28 mouse cellular contexts compared by ENCODE assay signal in genomic region chr7:122180720-122181119, GRCm38 (mm10). TPM values are rescaled to one million over a fixed set of nuclear protein-coding genes. Genes with fewer than 3 reads are reported as not detected.
"Had no signal": no experiment of that assay in that cellular context is flagged by ENCODE, and none has a peak within 500 bp of the region (broad histone marks: within the 10 kb centered on the region; RNA-seq: fewer than 3 reads in every experiment).

No protein-coding gene starts in this region.

- ATAC-seq: forebrain, embryonic 13.5 days; forebrain, embryonic 14.5 days; forebrain, embryonic 15.5 days; forebrain, embryonic 16.5 days; forebrain, postnatal 0 days had no signal

- H3K27me3 ChIP-seq: embryonic facial prominence, embryonic 13.5 days; embryonic facial prominence, embryonic 15.5 days; forebrain, embryonic 12.5 days; forebrain, embryonic 13.5 days; forebrain, embryonic 15.5 days had no signal

- H3K9ac ChIP-seq: embryonic facial prominence, embryonic 13.5 days; embryonic facial prominence, embryonic 15.5 days; forebrain, embryonic 12.5 days; forebrain, embryonic 13.5 days; forebrain, embryonic 15.5 days; forebrain, postnatal 0 days had no signal

- H3K4me2 ChIP-seq: embryonic facial prominence, embryonic 13.5 days; embryonic facial prominence, embryonic 15.5 days; forebrain, embryonic 12.5 days; forebrain, embryonic 13.5 days; forebrain, embryonic 15.5 days had no signal

- DNase-seq: cerebellum, adult 2 months; cerebellum, adult 8-10 months; cerebellum, adult 9-10 months; cerebellum, adult 9-11 months; cerebellum, postnatal 10 days; cerebellum, postnatal 14 days; cerebellum, postnatal 25 days; cerebellum, postnatal 36 days; embryo, embryonic 11 days; forebrain, postnatal 0 days; gastrocnemius, adult 2 months; gastrocnemius, postnatal 10 days; gastrocnemius, postnatal 14 days; gastrocnemius, postnatal 25 days; gastrocnemius, postnatal 36 days; heart, adult 18-20 months; heart, adult 2 months had no signal

- H3K4me3 ChIP-seq: embryonic facial prominence, embryonic 13.5 days; embryonic facial prominence, embryonic 15.5 days; erythroblast, embryonic 14.5 days; forebrain, embryonic 10.5 days; forebrain, embryonic 12.5 days; forebrain, embryonic 13.5 days; forebrain, embryonic 15.5 days; gastrocnemius, adult 2 months; heart, adult 2 months had no signal

- H3K36me3 ChIP-seq: embryonic facial prominence, embryonic 13.5 days; embryonic facial prominence, embryonic 15.5 days; forebrain, embryonic 10.5 days; forebrain, embryonic 12.5 days; forebrain, embryonic 15.5 days had no signal

- H3K9me3 ChIP-seq: embryonic facial prominence, embryonic 13.5 days; embryonic facial prominence, embryonic 15.5 days; forebrain, embryonic 10.5 days; forebrain, embryonic 12.5 days; forebrain, embryonic 13.5 days; forebrain, embryonic 15.5 days had no signal

- H3K27ac ChIP-seq: embryonic facial prominence, embryonic 13.5 days; embryonic facial prominence, embryonic 15.5 days; forebrain, embryonic 10.5 days; forebrain, embryonic 12.5 days; forebrain, embryonic 13.5 days; forebrain, embryonic 15.5 days; gastrocnemius, adult 2 months; heart, adult 2 months had no signal

- H3K4me1 ChIP-seq: forebrain, embryonic 13.5 days; forebrain, embryonic 15.5 days had no signal

RNA-seq across cellular contexts. Expression of gene Ern2, which starts 5.3 kb away (rescaled TPM):
- polyA plus RNA-seq: embryonic facial prominence, embryonic 11.5 days; embryonic facial prominence, embryonic 13.5 days; embryonic facial prominence, embryonic 15.5 days; erythroblast, embryonic 14.5 days; forebrain, embryonic 10.5 days had no signal

RNA-seq across cellular contexts. Expression of gene Chp2, which starts 38.6 kb away (rescaled TPM):
- polyA plus RNA-seq: embryonic facial prominence, embryonic 11.5 days; embryonic facial prominence, embryonic 13.5 days; erythroblast, embryonic 14.5 days; forebrain, embryonic 10.5 days; forebrain, embryonic 11.5 days had no signal
